In the genomic region with DNA sequence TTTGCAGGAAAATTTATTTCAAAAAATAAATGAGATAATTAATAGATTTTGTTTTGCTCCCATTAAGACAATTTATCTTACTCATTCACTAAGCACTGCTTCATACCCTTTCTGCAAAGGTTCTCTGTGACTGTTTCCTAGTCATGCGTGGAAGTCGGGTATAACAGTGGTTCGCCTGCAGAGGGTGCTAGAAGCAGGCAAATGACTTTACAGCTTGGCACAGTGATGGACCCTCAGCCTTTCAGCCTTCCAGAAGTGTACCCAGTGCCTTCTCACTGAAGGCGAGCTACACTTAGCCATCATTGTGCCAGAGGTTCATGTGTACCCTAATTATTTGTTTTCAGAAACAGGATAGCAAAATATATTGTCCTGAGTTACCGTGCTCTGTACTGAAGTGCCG, we compare ENCODE assay signal across 8 mouse cellular contexts.
DNase-seq lines count a peak whose midpoint lies in the region; ATAC-seq and TF ChIP-seq lines count a peak whose summit lies in the region.

No protein-coding gene starts in this region.

- H3K9me3 ChIP-seq in CH12.LX (replicated peaks; ENCODE audit: low read length) = no peaks in the 10 kb centered on the region
- no peaks in the 10 kb centered on the region for H3K9me3 ChIP-seq in midbrain, postnatal 0 days (ENCODE audit: low read length)

- H3K79me2 ChIP-seq in CH12.LX (replicated peaks; ENCODE audit: control insufficient read depth, extremely low read depth, insufficient read depth, poor library complexity, severe bottlenecking) = no peaks in the 10 kb centered on the region

- TF ChIP-seq POLR2A in CH12.LX (IDR thresholded peaks at IDR 0.05; ENCODE audit: low read depth, low read length) = no peak

- H3K27me3 ChIP-seq in CH12.LX (replicated peaks) = no peaks in the 10 kb centered on the region
- H3K27me3 ChIP-seq in midbrain, postnatal 0 days (ENCODE audit: insufficient read depth, low read length) = no peaks in the 10 kb centered on the region

- no peak overlapping the region for H3K4me3 ChIP-seq in CH12.LX (replicated peaks in 1 of 3; ENCODE audit: low read depth in 2 of 3, low read length in 2 of 3, poor library complexity in 1 of 3)
- no peak overlapping the region for H3K4me3 ChIP-seq in midbrain, postnatal 0 days (ENCODE audit: low read depth, low read length)

- in situ Hi-C loops in CH12.LX (cut with MboI; ENCODE audit: low pct_ligation_motif_present, low pct_unique_long_range_greater_than_20kb, low sequenced_read_pairs) = no loop called here

- peak; percentile 63 for TF ChIP-seq RAD21 in CH12.LX (IDR thresholded peaks at IDR 0.05; ENCODE audit: low read depth, low read length)

- TF ChIP-seq EP300 in CH12.LX (IDR thresholded peaks at IDR 0.05; ENCODE audit: low read length) = no peak

- no peaks in the 10 kb centered on the region for H3K4me1 ChIP-seq in CH12.LX (ENCODE audit: control insufficient read depth in 1 of 2, insufficient read depth in 2 of 2)
- H3K4me1 ChIP-seq in midbrain, postnatal 0 days (ENCODE audit: insufficient read depth, low read length) = no peaks in the 10 kb centered on the region

- intact Hi-C loops in left cerebral cortex, postnatal 25 days (cut with DNase I) = loop anchor here (5.0 kb wide), 1 partner anchor 491 kb away; no protein-coding TSS in a partner anchor

- H3K36me3 ChIP-seq in CH12.LX (replicated peaks in 1 of 2; ENCODE audit: control insufficient read depth in 1 of 2, insufficient read depth in 1 of 2, low read length in 1 of 2) = peaks cover 33 to 63% of the 10 kb centered on the region in 2 experiments
- H3K36me3 ChIP-seq in midbrain, postnatal 0 days (ENCODE audit: insufficient read depth, low read length) = peaks cover 3% of the 10 kb centered on the region; the same call in 1 of the 2 replicates

- 0 out of 2 replicates have a peak, but pooled peaks have one; percentile 34 for ATAC-seq in midbrain, postnatal 0 days (ENCODE audit: low FRiP score)

- H3K4me2 ChIP-seq in CH12.LX (ENCODE audit: insufficient read depth, low read depth, poor library complexity, severe bottlenecking) = no peak overlapping the region
- no peak overlapping the region for H3K4me2 ChIP-seq in midbrain, postnatal 0 days (ENCODE audit: low read depth, low read length, poor library complexity, severe bottlenecking)

- dilution Hi-C loops in CH12.LX (cut with MboI; ENCODE audit: extremely low pct_ligation_motif_present, extremely low pct_unique_long_range_greater_than_20kb, low sequenced_read_pairs) = no loop called here

- H3K27ac ChIP-seq in CH12.LX (ENCODE audit: insufficient read depth, low read depth) = no peak overlapping the region
- no peak overlapping the region for H3K27ac ChIP-seq in midbrain, postnatal 0 days (ENCODE audit: low read depth, low read length)

- no peak overlapping the region for H3K9ac ChIP-seq in CH12.LX (ENCODE audit: insufficient read depth, low read depth)
- no peak overlapping the region for H3K9ac ChIP-seq in midbrain, postnatal 0 days (replicated peaks; ENCODE audit: low read length, poor library complexity, severe bottlenecking)

- peak; percentile 21 for DNase-seq in gastrocnemius, adult 18-20 months (ENCODE audit: low spot score)
- DNase-seq in gastrocnemius, postnatal 4 days (ENCODE audit: low spot score in 2 of 2) = no peak
- DNase-seq in CH12.LX (ENCODE audit: extremely low read depth) = peak; percentile 41
- DNase-seq in embryo, embryonic 10 days (ENCODE audit: low spot score) = peak; percentile 72
- peak; percentile 63 for DNase-seq in heart, postnatal 4 days
- peak; percentile 28 to 43 for DNase-seq in left cerebral cortex, postnatal 25 days (ENCODE audit: low spot score in 2 of 2)
- DNase-seq in midbrain, postnatal 0 days (ENCODE audit: low spot score) = peak; percentile 79
- peak; percentile 59 for DNase-seq in thymus, postnatal 4 days

- TF ChIP-seq CTCF in CH12.LX (conservative IDR thresholded peaks at IDR 0.05 in 1 of 2, IDR thresholded peaks at IDR 0.05 in 1 of 2; ENCODE audit: low read depth in 2 of 2, low read length in 2 of 2) = peak; percentile 38 to 66; a peak in 3 of 4 replicates
- peak; percentile 82 for TF ChIP-seq CTCF in midbrain, postnatal 0 days (IDR thresholded peaks at IDR 0.05)

- WGBS in midbrain, postnatal 0 days = 53% methylated on average over 6 of the region's 6 CpGs

TF ChIP-seq in CH12.LX, 34 proteins besides CTCF, POLR2A, EP300 and RAD21:
- TF ChIP-seq KAT2A (IDR thresholded peaks at IDR 0.05; ENCODE audit: insufficient replicate concordance, low read length) (no peak), SMC3 (IDR thresholded peaks at IDR 0.05; ENCODE audit: low read depth, low read length) (peak; percentile 32; the same call in 1 of the 2 replicates)

Comparison
In these comparisons a context has a peak if more than half of its experiments do, and no peak if none do; other contexts are left out.
1. DNase-seq: peak in gastrocnemius, adult 18-20 months (single experiment), CH12.LX (single experiment), embryo, embryonic 10 days (single experiment), heart, postnatal 4 days (single experiment), left cerebral cortex, postnatal 25 days (2 of 2), midbrain, postnatal 0 days (single experiment) and thymus, postnatal 4 days (single experiment); none in gastrocnemius, postnatal 4 days (0 of 2).